Mouse (Mus musculus) testis, postnatal 14 days (tissue): Measurements from ENCODE around the gene Itih5.

Experiments
- DNase-seq: peaks from one replicate; pipeline ENCODE4 v3.0.0; 2021; ENCODE audit warnings: low spot score

Itih5 gene

GRCm38 (mm10) chr2:10168016-10168415 lies 14.6 kb downstream of the Itih5 start:
- no peak for DNase-seq

GRCm38 (mm10) chr2:10169991-10170390 lies 16.6 kb downstream of the Itih5 start:
- DNase-seq: no peak

- no peak for DNase-seq
Observed at GRCm38 (mm10) chr2:10193553-10193952, 40.2 kb downstream of the Itih5 start.

DNA sequence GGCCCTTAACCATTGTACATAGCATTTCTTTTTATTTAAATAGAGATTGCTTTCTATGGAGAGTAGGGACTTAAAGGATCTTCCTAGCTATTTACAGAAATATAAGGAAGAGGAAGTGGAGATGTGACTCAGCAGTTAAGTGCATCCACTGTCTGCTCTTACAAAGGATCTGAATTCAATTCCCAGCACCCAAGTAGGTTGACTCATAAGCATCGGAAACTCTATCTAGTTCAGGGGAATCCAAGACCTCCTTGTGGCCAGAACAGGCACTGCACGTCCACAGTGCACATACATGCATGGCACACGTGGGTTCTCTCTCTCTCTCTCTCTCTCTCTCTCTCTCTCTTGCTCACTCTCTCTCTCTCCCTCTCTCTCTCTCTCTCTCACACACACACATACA lies 41.8 kb downstream of the Itih5 start:
- DNase-seq: no peak

- no peak for DNase-seq
Observed at GRCm38 (mm10) chr2:10199326-10199725, 46.0 kb downstream of the Itih5 start.

DNA sequence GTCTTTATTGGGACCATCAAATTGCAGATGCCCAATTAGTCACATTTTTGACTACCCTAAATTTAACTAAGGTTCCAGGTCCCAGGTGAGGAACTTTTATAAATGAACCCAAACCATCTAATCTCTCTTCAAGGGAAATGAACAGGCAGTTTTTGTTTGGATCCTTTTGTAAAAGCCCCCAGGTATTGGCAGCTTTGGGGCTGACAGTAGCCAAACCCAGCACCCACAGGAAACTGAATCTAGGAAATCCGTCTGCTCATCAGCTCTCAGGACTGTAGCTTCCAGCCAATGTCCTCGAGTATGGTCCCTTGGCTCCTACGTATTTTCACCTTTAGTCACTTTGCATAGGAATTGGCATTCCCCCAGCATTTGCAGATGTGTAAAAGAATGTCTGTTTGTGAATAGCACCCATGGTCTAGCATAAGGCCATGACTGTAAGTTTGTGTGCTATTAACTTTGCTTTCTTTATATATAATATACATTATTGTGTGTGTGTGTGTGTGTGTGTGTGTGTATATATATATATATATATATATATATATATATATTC lies 47.4 kb downstream of the Itih5 start:
- DNase-seq: no peak

DNA sequence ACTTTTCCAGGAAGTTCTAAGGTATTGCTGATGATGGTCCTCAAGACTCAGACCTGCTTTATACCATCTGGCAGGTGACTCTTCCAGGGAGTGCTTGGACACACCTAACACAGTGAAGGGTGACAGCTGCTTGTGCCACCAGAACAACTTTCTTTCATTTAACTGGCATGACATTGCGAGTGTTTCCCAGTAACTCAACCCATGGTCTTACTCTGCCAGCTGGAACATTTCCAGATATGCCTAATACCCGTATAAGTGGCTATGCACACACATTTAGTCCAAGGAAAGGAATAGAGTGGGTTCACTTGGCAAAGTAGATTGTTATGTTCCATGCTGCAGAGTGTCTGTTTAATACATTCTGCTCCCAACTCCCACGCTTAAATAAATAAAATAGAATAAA lies 50.9 kb downstream of the Itih5 start:
- DNase-seq: no peak

DNA sequence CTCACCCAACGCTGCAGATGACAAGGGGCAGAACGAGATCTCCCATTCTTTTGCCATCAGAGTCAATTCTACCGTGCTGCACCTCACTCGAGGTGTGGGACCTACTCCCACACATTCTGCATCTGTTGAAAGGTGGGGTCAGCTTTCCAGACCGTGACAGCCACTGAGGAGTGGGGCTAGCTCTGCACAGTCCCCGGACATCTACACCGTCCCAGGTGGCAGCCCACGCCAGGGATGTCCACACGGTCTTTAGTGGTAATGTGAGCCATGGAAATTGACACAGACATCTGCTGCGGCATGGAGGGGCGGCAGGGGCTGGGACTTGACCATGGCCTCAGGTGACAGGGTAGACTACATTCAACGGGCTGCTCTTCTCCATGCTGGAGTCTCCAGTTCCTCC lies 60.1 kb downstream of the Itih5 start:
- DNase-seq: no peak

DNA sequence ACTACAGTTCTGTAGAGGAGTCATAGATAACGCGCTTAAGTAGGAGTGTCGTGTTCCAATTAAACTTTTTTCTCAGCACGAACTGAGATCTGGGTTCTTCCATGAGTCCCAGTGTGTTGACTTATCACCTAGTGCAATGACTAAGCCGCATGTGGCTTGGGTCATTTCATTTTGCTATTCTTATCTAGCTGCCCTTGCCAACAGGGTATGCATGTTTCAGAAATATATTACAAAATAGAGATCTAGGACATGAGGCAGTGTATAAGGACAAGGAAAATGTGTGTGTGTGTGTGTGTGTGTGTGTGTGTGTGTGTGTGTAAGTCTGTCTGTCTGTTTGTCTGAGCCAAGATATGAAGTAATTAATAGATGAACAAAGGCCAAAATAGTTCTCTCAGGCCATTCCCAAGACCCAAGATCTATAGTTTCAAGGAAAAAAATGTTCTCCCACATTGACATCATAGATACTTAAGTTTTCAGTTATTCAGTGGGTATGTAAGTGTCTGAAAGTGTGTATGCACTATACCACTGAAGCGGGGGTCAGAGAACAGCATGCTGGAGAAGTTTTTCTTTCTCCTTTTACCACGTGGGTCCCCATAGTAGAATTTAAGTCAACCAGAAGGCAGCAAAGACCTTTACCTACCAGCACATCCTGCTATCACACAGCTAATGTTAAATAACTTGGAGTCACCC lies 62.6 kb downstream of the Itih5 start:
- no peak for DNase-seq

DNA sequence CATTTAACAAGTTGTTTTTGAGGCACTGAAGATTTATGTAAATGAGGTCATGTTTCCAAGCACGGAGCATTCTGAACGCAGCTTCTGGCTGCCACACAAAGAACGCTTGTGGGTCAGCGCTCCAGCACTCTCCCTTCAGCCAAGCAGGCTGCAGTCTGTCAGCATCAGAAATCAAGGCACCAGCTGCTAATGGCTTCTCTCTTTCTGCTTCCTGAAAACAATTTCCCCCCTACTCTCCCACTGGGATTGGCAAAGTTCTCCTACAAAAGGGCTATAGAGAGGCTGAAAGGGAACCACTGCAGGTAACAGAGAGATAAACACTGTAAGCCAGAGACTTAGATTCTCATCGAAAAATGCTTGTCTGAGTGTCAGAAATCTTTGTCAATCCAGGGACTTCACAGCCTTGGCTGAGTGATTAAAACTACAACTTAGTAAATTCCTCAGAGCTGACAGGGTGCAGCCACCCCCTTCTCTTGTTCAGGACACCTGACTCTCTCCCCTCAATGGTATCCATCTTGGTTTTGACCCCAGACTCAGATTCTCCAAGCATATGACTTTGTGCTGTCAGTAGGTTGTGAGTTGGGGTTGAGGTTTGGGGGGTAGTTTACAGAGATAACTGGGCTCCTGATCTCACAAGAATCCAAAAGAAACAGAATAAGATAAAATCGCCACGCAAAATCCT lies 63.3 kb downstream of the Itih5 start:
- DNase-seq: peak; percentile 46

DNA sequence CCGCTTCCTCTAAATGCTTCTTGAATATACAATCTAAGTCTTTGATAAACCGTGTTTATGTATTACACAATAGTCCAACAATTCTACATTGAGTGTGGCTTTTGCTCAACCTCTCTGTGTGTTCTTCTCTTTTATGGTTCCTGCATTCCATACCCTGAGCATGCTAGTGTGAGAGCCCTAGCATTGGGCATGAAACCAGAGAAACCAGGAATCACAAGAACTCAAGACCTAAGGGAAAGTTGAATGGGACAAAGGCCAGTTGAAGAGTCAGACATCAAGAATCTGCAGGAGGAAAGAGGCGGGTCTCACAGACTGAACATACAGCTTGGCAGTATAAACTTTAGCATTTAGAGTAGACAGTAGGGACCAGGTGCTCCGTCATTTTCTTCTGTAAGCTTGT lies 68.5 kb downstream of the Itih5 start:
- DNase-seq: no peak

DNA sequence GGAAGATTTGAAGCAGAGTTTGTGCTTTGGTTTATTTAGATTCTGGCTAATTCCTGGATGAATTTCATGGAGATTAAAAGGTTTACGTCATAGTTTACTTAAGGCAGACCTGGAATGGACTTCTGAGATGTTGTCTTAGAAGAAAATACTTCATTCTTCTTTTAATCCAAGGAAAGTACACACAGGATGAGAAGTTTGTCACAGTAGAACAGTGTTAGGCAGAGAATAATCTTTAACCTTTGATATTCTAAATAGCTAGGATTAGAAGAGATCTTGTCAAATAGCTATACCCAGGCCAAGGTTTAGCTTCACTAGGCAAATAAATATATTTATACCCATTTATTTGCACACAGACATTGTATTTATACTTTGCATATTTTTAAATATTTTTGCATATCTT lies 73.5 kb downstream of the Itih5 start:
- DNase-seq: no peak

DNA sequence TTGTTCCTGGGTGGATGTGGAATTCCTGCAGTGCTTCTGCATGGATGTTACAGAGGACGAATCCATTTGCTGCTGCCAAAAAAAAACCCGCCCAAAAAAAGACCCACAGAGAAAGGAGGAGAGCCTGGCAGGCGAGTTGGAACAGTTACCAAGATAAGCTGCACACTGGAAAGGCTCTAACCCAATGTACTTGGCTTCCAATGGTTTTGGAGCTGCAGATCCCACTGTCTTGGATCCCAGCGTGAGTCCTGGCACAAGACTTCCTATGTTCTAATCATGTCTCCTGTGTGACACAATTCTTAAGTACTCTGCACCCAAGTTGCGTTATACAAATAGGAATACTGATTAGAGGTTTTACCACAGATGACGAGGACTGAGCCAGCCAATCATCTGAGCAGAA lies 78.6 kb downstream of the Itih5 start:
- DNase-seq: peak; percentile 45

GRCm38 (mm10) chr2:10236554-10236953 lies 83.2 kb downstream of the Itih5 start:
- DNase-seq: no peak

- DNase-seq: peak; percentile 72
Observed at GRCm38 (mm10) chr2:10242970-10243369, 89.6 kb downstream of the Itih5 start.

GRCm38 (mm10) chr2:10250441-10250840 lies 97.1 kb downstream of the Itih5 start:
- DNase-seq: no peak

DNA sequence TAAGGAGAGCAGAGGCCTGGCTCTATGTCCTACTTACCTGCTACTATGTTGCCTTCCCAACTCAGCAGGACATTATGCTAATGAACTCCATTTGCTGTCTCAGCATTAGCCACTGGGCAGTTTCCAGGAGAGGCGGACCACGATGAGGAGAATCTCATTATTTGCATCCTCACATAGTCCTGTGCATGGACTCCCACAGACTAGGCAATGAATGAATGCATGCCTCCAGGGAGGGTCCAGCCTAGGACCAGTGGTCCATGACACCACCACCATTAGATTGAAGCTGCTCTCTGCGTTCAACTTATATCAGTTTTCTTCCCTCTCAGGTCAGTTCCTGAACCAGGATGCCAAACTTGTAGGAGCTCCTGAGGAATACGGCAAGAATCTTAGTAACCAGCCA lies 97.6 kb downstream of the Itih5 start:
- no peak for DNase-seq

DNA sequence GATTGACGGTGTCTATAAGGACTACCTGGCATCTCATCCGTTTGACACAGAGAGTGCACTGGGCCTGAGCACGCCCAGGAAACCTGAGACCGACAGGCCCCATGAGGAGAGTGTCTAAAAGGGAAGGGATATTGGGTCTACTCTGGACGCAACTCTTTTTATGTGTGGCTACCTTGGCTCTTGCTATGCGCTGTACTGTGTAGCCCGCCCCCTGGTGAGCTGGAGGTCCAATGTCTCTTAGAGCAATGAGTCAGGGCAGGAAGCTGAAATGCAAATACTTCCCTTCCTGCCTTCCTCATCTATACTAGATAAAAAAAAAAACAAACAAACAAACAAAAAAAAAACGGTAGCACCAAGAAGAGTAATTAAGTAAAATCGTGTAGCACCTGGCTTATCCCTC lies 98.1 kb downstream of the Itih5 start:
- DNase-seq: no peak

- no peak for DNase-seq
Observed at GRCm38 (mm10) chr2:10252016-10252415, 98.6 kb downstream of the Itih5 start.

DNA sequence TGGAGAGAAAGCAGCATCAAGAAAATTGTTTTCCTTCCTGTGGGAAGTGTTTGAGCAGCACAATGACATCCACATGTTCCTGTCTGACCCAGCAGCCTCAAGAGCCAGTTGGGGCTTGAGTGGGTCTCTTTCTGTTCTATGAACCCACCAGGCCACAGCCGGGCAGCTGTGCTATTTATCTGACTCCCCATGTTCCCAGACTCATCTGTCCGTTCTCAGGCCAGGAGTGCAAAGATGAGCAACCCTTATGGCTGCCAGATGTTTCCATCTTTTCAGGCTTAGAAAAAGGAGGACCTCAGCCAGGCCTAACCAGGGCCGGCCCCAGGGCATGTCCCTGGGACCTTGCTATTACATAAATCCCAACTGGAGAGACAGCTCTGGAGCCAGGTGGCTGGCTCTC lies 100.0 kb downstream of the Itih5 start:
- DNase-seq: no peak

GRCm38 (mm10) chr2:10256949-10257348 lies 103.6 kb downstream of the Itih5 start:
- no peak for DNase-seq

GRCm38 (mm10) chr2:10258312-10258711 lies 104.9 kb downstream of the Itih5 start:
- no peak for DNase-seq

DNA sequence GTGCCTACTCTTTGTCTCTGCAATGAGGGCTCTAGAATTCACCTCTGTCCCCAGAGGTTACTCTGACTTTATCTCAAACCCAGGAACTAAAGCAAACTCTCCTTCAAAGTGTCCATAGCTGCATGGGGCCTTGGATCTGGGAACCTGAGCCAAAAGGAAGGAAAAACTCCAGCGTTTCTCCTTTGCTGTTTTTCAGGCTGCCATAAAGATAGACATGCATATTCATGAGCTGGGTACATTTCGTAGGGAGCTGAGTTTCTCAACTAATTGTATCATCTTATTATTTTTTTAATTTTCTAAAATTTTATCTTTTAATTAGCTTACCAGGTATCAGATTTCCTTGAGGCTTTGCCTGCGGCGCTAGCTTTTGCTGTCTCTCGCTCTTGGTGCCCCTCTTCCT lies 106.7 kb downstream of the Itih5 start:
- DNase-seq: no peak

DNA sequence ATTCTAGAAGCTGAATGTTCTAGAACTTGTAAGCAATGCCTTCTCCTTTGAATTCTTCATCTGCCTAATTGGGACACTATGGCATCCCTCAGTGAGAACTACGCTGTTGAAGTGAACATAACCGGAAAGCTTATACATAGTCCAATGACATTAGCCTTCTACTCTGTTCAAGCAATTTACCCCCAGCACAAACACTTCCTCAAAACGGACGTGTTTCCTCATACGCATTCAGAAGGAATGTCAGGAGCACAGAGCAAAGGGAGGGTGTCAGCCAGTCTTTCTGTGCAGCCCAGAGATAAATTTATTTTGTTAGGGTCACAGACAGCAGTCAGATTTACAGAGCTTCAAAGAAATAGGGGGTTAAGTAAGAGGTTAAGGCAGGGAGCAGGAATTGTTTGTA lies 108.0 kb downstream of the Itih5 start:
- DNase-seq: no peak
